Mouse (Mus musculus): ENCODE data around the gene Pak1ip1. TPM values are rescaled to one million over a fixed set of nuclear protein-coding genes. Genes with fewer than 3 reads are reported as not detected.
A peak's percentile ranks its signal among the peaks of the same experiment; 100 is the strongest.
"Not testable (repeated sequence)": the region's sequence is repeated elsewhere in the genome, so short reads cannot be mapped to it uniquely, and the experiment has no call there.

Gene Pak1ip1
- polyA plus RNA-seq, 1 experiment from 2014 or later = 62.8 TPM

GRCm38 (mm10) chr13:40971831-40972230 is 29.0 kb upstream of the Pak1ip1 start:
- Histone ChIP-seq H3K9ac (ENCODE audit: low read depth, low read length) (no peak overlapping the region), H3K9me3 (replicated peaks; ENCODE audit: control insufficient read depth, low read length) (no peaks in the 10 kb centered on the region), H3K4me2 (no peak overlapping the region), H3K27ac (ENCODE audit: low read depth, low read length) (no peak overlapping the region), H3K36me3 (ENCODE audit: control insufficient read depth, insufficient read depth, low read length) (no peaks in the 10 kb centered on the region), H3K27me3 (ENCODE audit: control insufficient read depth, insufficient read depth, low read length) (no peaks in the 10 kb centered on the region), H3K4me3 (ENCODE audit: low read depth, low read length) (no peak overlapping the region), H3K4me1 (ENCODE audit: control insufficient read depth, insufficient read depth, low read length) (no peaks in the 10 kb centered on the region)
- no peak for ATAC-seq (replicated peaks; ENCODE audit: insufficient number of reproducible peaks, low FRiP score, low TSS enrichment)
- 66% methylated on average over 2 of the region's 2 CpGs for WGBS (ENCODE audit: insufficient replicate concordance)

GRCm38 (mm10) chr13:40972976-40973375 is 27.8 kb upstream of the Pak1ip1 start:
- H3K4me1 ChIP-seq (ENCODE audit: control insufficient read depth, insufficient read depth, low read length) = no peaks in the 10 kb centered on the region
- H3K9ac ChIP-seq (ENCODE audit: low read depth, low read length) = no peak overlapping the region
- no peak overlapping the region for H3K4me3 ChIP-seq (ENCODE audit: low read depth, low read length)
- no peaks in the 10 kb centered on the region for H3K9me3 ChIP-seq (replicated peaks; ENCODE audit: control insufficient read depth, low read length)
- no peak overlapping the region for H3K27ac ChIP-seq (ENCODE audit: low read depth, low read length)
- no peak for ATAC-seq (replicated peaks; ENCODE audit: insufficient number of reproducible peaks, low FRiP score, low TSS enrichment)
- H3K4me2 ChIP-seq = no peak overlapping the region
- no peaks in the 10 kb centered on the region for H3K36me3 ChIP-seq (ENCODE audit: control insufficient read depth, insufficient read depth, low read length)
- 87% methylated on average over 5 of the region's 5 CpGs for WGBS (ENCODE audit: insufficient replicate concordance)
- H3K27me3 ChIP-seq (ENCODE audit: control insufficient read depth, insufficient read depth, low read length) = no peaks in the 10 kb centered on the region

- no peak for ATAC-seq (replicated peaks; ENCODE audit: insufficient number of reproducible peaks, low FRiP score, low TSS enrichment)
- Histone ChIP-seq H3K4me2 (no peak overlapping the region), H3K9ac (ENCODE audit: low read depth, low read length) (no peak overlapping the region), H3K4me3 (ENCODE audit: low read depth, low read length) (no peak overlapping the region), H3K9me3 (replicated peaks; ENCODE audit: control insufficient read depth, low read length) (no peaks in the 10 kb centered on the region), H3K36me3 (ENCODE audit: control insufficient read depth, insufficient read depth, low read length) (no peaks in the 10 kb centered on the region), H3K27me3 (ENCODE audit: control insufficient read depth, insufficient read depth, low read length) (no peaks in the 10 kb centered on the region), H3K4me1 (ENCODE audit: control insufficient read depth, insufficient read depth, low read length) (no peaks in the 10 kb centered on the region), H3K27ac (ENCODE audit: low read depth, low read length) (no peak overlapping the region)
- WGBS (ENCODE audit: insufficient replicate concordance) = 19% methylated on average over 7 of the region's 7 CpGs
Observed at GRCm38 (mm10) chr13:40977609-40978008, 23.2 kb upstream of the Pak1ip1 start.

GRCm38 (mm10) chr13:40978652-40979051 is 22.2 kb upstream of the Pak1ip1 start:
- ATAC-seq (replicated peaks; ENCODE audit: insufficient number of reproducible peaks, low FRiP score, low TSS enrichment) = no peak; the same call in 1 of the 2 replicates
- no peak overlapping the region for H3K9ac ChIP-seq (ENCODE audit: low read depth, low read length)
- no peaks in the 10 kb centered on the region for H3K4me1 ChIP-seq (ENCODE audit: control insufficient read depth, insufficient read depth, low read length)
- H3K4me3 ChIP-seq (ENCODE audit: low read depth, low read length) = no peak overlapping the region
- H3K4me2 ChIP-seq = no peak overlapping the region
- no peaks in the 10 kb centered on the region for H3K36me3 ChIP-seq (ENCODE audit: control insufficient read depth, insufficient read depth, low read length)
- no peaks in the 10 kb centered on the region for H3K27me3 ChIP-seq (ENCODE audit: control insufficient read depth, insufficient read depth, low read length)
- no peaks in the 10 kb centered on the region for H3K9me3 ChIP-seq (replicated peaks; ENCODE audit: control insufficient read depth, low read length)
- peak overlapping the region; percentile 47 for H3K27ac ChIP-seq (ENCODE audit: low read depth, low read length)
- WGBS (ENCODE audit: insufficient replicate concordance) = 69% methylated on average over 4 of the region's 4 CpGs

GRCm38 (mm10) chr13:40979321-40979720 is 21.5 kb upstream of the Pak1ip1 start:
- Histone ChIP-seq H3K4me2 (no peak overlapping the region), H3K4me1 (ENCODE audit: control insufficient read depth, insufficient read depth, low read length) (no peaks in the 10 kb centered on the region), H3K27me3 (ENCODE audit: control insufficient read depth, insufficient read depth, low read length) (no peaks in the 10 kb centered on the region), H3K9me3 (replicated peaks; ENCODE audit: control insufficient read depth, low read length) (no peaks in the 10 kb centered on the region), H3K36me3 (ENCODE audit: control insufficient read depth, insufficient read depth, low read length) (no peaks in the 10 kb centered on the region), H3K27ac (ENCODE audit: low read depth, low read length) (peak overlapping the region; percentile 47), H3K9ac (ENCODE audit: low read depth, low read length) (no peak overlapping the region), H3K4me3 (ENCODE audit: low read depth, low read length) (no peak overlapping the region)
- 42% methylated on average over 2 of the region's 2 CpGs for WGBS (ENCODE audit: insufficient replicate concordance)
- ATAC-seq (replicated peaks; ENCODE audit: insufficient number of reproducible peaks, low FRiP score, low TSS enrichment) = no peak

GRCm38 (mm10) chr13:40982759-40983158 is 18.1 kb upstream of the Pak1ip1 start:
- Histone ChIP-seq H3K4me3 (ENCODE audit: low read depth, low read length) (no peak overlapping the region), H3K9me3 (replicated peaks; ENCODE audit: control insufficient read depth, low read length) (no peaks in the 10 kb centered on the region), H3K36me3 (ENCODE audit: control insufficient read depth, insufficient read depth, low read length) (no peaks in the 10 kb centered on the region), H3K27ac (ENCODE audit: low read depth, low read length) (no peak overlapping the region), H3K27me3 (ENCODE audit: control insufficient read depth, insufficient read depth, low read length) (no peaks in the 10 kb centered on the region), H3K4me1 (ENCODE audit: control insufficient read depth, insufficient read depth, low read length) (no peaks in the 10 kb centered on the region), H3K4me2 (no peak overlapping the region), H3K9ac (ENCODE audit: low read depth, low read length) (no peak overlapping the region)
- ATAC-seq (replicated peaks; ENCODE audit: insufficient number of reproducible peaks, low FRiP score, low TSS enrichment) = no peak
- 63% methylated on average over 1 of the region's 1 CpGs for WGBS (ENCODE audit: insufficient replicate concordance)

GRCm38 (mm10) chr13:40986081-40986480 is 14.7 kb upstream of the Pak1ip1 start:
- Histone ChIP-seq H3K9ac (ENCODE audit: low read depth, low read length) (no peak overlapping the region), H3K27me3 (ENCODE audit: control insufficient read depth, insufficient read depth, low read length) (no peaks in the 10 kb centered on the region)
- WGBS (ENCODE audit: insufficient replicate concordance) = 86% methylated on average over 5 of the region's 5 CpGs

GRCm38 (mm10) chr13:40987608-40988303 is 13.1 kb upstream of the Pak1ip1 start:
- not testable (repeated sequence) for H3K4me1 ChIP-seq (ENCODE audit: control insufficient read depth, insufficient read depth, low read length); H3K27ac ChIP-seq (ENCODE audit: low read depth, low read length); H3K27me3 ChIP-seq (ENCODE audit: control insufficient read depth, insufficient read depth, low read length); H3K36me3 ChIP-seq (ENCODE audit: control insufficient read depth, insufficient read depth, low read length); H3K9ac ChIP-seq (ENCODE audit: low read depth, low read length); H3K4me3 ChIP-seq (ENCODE audit: low read depth, low read length); ATAC-seq (replicated peaks; ENCODE audit: insufficient number of reproducible peaks, low FRiP score, low TSS enrichment); H3K9me3 ChIP-seq (replicated peaks; ENCODE audit: control insufficient read depth, low read length); H3K4me2 ChIP-seq
- WGBS (ENCODE audit: insufficient replicate concordance) = 59% methylated on average over 4 of the region's 4 CpGs

More at GRCm38 (mm10) chr13:40986081-40986480, 14.7 kb upstream of the Pak1ip1 start:
- H3K27ac ChIP-seq (ENCODE audit: low read depth, low read length) = no peak overlapping the region
- no peaks in the 10 kb centered on the region for H3K4me1 ChIP-seq (ENCODE audit: control insufficient read depth, insufficient read depth, low read length)
- no peak overlapping the region for H3K4me2 ChIP-seq
- ATAC-seq (replicated peaks; ENCODE audit: insufficient number of reproducible peaks, low FRiP score, low TSS enrichment) = no peak
- H3K9me3 ChIP-seq (replicated peaks; ENCODE audit: control insufficient read depth, low read length) = no peaks in the 10 kb centered on the region
- no peak overlapping the region for H3K4me3 ChIP-seq (ENCODE audit: low read depth, low read length)
- no peaks in the 10 kb centered on the region for H3K36me3 ChIP-seq (ENCODE audit: control insufficient read depth, insufficient read depth, low read length)

- Histone ChIP-seq H3K27ac (ENCODE audit: low read depth, low read length) (no peak overlapping the region), H3K36me3 (ENCODE audit: control insufficient read depth, insufficient read depth, low read length) (no peaks in the 10 kb centered on the region), H3K4me2 (no peak overlapping the region), H3K4me1 (ENCODE audit: control insufficient read depth, insufficient read depth, low read length) (no peaks in the 10 kb centered on the region), H3K27me3 (ENCODE audit: control insufficient read depth, insufficient read depth, low read length) (no peaks in the 10 kb centered on the region), H3K9ac (ENCODE audit: low read depth, low read length) (no peak overlapping the region), H3K9me3 (replicated peaks; ENCODE audit: control insufficient read depth, low read length) (no peaks in the 10 kb centered on the region), H3K4me3 (ENCODE audit: low read depth, low read length) (no peak overlapping the region)
- ATAC-seq (replicated peaks; ENCODE audit: insufficient number of reproducible peaks, low FRiP score, low TSS enrichment) = no peak
- WGBS (ENCODE audit: insufficient replicate concordance) = 39% methylated on average over 2 of the region's 2 CpGs
Observed at GRCm38 (mm10) chr13:40988418-40988817, 12.4 kb upstream of the Pak1ip1 start.

Data from heart, embryonic 11.5 days (tissue).